ENCODE assay signal across 8 mouse cellular contexts in genomic region chr1:193324224-193324623, GRCm38 (mm10). TPM values are rescaled to one million over a fixed set of nuclear protein-coding genes. Genes with fewer than 3 reads are reported as not detected.
DNase-seq lines count a peak whose midpoint lies in the region; ATAC-seq and TF ChIP-seq lines count a peak whose summit lies in the region.

No protein-coding gene starts in this region.

- peak; percentile 69 for TF ChIP-seq CTCF in heart, postnatal 0 days (IDR thresholded peaks at IDR 0.05; ENCODE audit: low read depth)
- peak; percentile 28; the same call in 1 of the 2 replicates for TF ChIP-seq CTCF in testis, adult 2 months (IDR thresholded peaks at IDR 0.05; ENCODE audit: control insufficient read depth, insufficient read depth, insufficient replicate concordance, low read depth, low read length)
- TF ChIP-seq CTCF in lung, postnatal 0 days (IDR thresholded peaks at IDR 0.05), result peak; percentile 83

- no peaks in the 10 kb centered on the region for H3K27me3 ChIP-seq in heart, postnatal 0 days (ENCODE audit: control insufficient read depth, insufficient read depth, low read length)
- no peaks in the 10 kb centered on the region for H3K27me3 ChIP-seq in testis, adult 2 months (ENCODE audit: control insufficient read depth, insufficient read depth, low read length)
- H3K27me3 ChIP-seq in lung, postnatal 0 days (replicated peaks; ENCODE audit: insufficient read depth, low read length), result no peaks in the 10 kb centered on the region
- no peaks in the 10 kb centered on the region for H3K27me3 ChIP-seq in forebrain, embryonic 13.5 days

- H3K9me3 ChIP-seq in heart, postnatal 0 days (replicated peaks; ENCODE audit: control insufficient read depth, low read length), result no peaks in the 10 kb centered on the region
- no peaks in the 10 kb centered on the region for H3K9me3 ChIP-seq in lung, postnatal 0 days (ENCODE audit: low read length)
- no peaks in the 10 kb centered on the region for H3K9me3 ChIP-seq in forebrain, embryonic 13.5 days (replicated peaks)

- no peak for TF ChIP-seq POLR2A in testis, adult 2 months (IDR thresholded peaks at IDR 0.05; ENCODE audit: control insufficient read depth, low read depth, low read length)

- WGBS in heart, postnatal 0 days, result 36% methylated on average over 2 of the region's 2 CpGs
- WGBS in lung, postnatal 0 days, result 47% methylated on average over 2 of the region's 2 CpGs
- 44% methylated on average over 2 of the region's 2 CpGs for WGBS in forebrain, embryonic 13.5 days

- TF ChIP-seq EP300 in heart, postnatal 0 days (IDR thresholded peaks at IDR 0.05; ENCODE audit: low read depth), result no peak
- no peak for TF ChIP-seq EP300 in lung, postnatal 0 days (IDR thresholded peaks at IDR 0.05)

- no peak for DNase-seq in heart, postnatal 0 days (ENCODE audit: low spot score)
- DNase-seq in heart, adult 9 months (ENCODE audit: low spot score in 2 of 2), result no peak
- DNase-seq in testis, postnatal 14 days (ENCODE audit: low spot score), result no peak
- DNase-seq in lung, postnatal 0 days (ENCODE audit: low spot score), result peak; percentile 58
- no peak for DNase-seq in spleen, adult 12 weeks (ENCODE audit: low spot score)

- no peak for ATAC-seq in heart, postnatal 0 days (ENCODE audit: insufficient read depth, low read depth)
- 0 out of 2 replicates have a peak, but pooled peaks have one; percentile 34 for ATAC-seq in common myeloid progenitor, adult 5-6 weeks (replicated peaks; ENCODE audit: low read depth, poor library complexity, severe bottlenecking)
- no peak for ATAC-seq in lung, postnatal 0 days
- ATAC-seq in forebrain, embryonic 13.5 days, result no peak

- H3K4me2 ChIP-seq in heart, postnatal 0 days (ENCODE audit: low read depth, low read length), result no peak overlapping the region
- no peak overlapping the region for H3K4me2 ChIP-seq in lung, postnatal 0 days (replicated peaks; ENCODE audit: low read depth, low read length)
- no peak overlapping the region for H3K4me2 ChIP-seq in forebrain, embryonic 13.5 days

- peaks cover 9% of the 10 kb centered on the region for H3K4me1 ChIP-seq in heart, postnatal 0 days (ENCODE audit: control insufficient read depth, insufficient read depth)
- no peaks in the 10 kb centered on the region; the same call in 1 of the 2 replicates for H3K4me1 ChIP-seq in testis, adult 2 months (ENCODE audit: control insufficient read depth, insufficient read depth, low read length)
- no peaks in the 10 kb centered on the region for H3K4me1 ChIP-seq in lung, postnatal 0 days (ENCODE audit: insufficient read depth, low read depth, low read length)
- no peaks in the 10 kb centered on the region for H3K4me1 ChIP-seq in forebrain, embryonic 13.5 days

- no peaks in the 10 kb centered on the region for H3K36me3 ChIP-seq in heart, postnatal 0 days (replicated peaks; ENCODE audit: control insufficient read depth, insufficient read depth, low read length)
- no peaks in the 10 kb centered on the region for H3K36me3 ChIP-seq in testis, adult 2 months (ENCODE audit: control insufficient read depth, insufficient read depth, low read length)
- no peaks in the 10 kb centered on the region for H3K36me3 ChIP-seq in lung, postnatal 0 days (ENCODE audit: insufficient read depth, low read length)
- no peaks in the 10 kb centered on the region for H3K36me3 ChIP-seq in forebrain, embryonic 13.5 days (ENCODE audit: poor library complexity, severe bottlenecking)

- H3K27ac ChIP-seq in heart, postnatal 0 days (ENCODE audit: low read depth), result no peak overlapping the region
- no peak overlapping the region for H3K27ac ChIP-seq in testis, adult 2 months (ENCODE audit: control insufficient read depth, insufficient read depth, low read depth, low read length)
- no peak overlapping the region for H3K27ac ChIP-seq in lung, postnatal 0 days (ENCODE audit: low read length)
- no peak overlapping the region for H3K27ac ChIP-seq in forebrain, embryonic 13.5 days

- no peak overlapping the region for H3K4me3 ChIP-seq in heart, postnatal 0 days (ENCODE audit: low read depth, low read length)
- no peak overlapping the region for H3K4me3 ChIP-seq in testis, adult 2 months (ENCODE audit: control insufficient read depth, low read depth, low read length)
- no peak overlapping the region for H3K4me3 ChIP-seq in lung, postnatal 0 days (ENCODE audit: low read depth, low read length)
- no peak overlapping the region for H3K4me3 ChIP-seq in forebrain, embryonic 13.5 days

- H3K9ac ChIP-seq in heart, postnatal 0 days (replicated peaks; ENCODE audit: low read depth, low read length), result no peak overlapping the region
- H3K9ac ChIP-seq in lung, postnatal 0 days (replicated peaks; ENCODE audit: low read depth), result no peak overlapping the region
- no peak overlapping the region for H3K9ac ChIP-seq in forebrain, embryonic 13.5 days

RNA-seq across cellular contexts. Expression of gene Camk1g, which starts 45.9 kb away (rescaled TPM):
- total RNA-seq in heart, postnatal 0 days (2014; rRNA removed; ENCODE audit: low replicate concordance), result 12.0 and 14.3 TPM in 2 replicates
- 9.0 and 9.7 TPM in 2 replicates for polyA plus RNA-seq in heart, postnatal 0 days (2015; fragmentation: Nextera tagmentation; extraction: Ambion mirVana)
- 5.4 and 6.5 TPM in 2 replicates for polyA plus RNA-seq in testis, adult 2 months (2012; rRNA removed)
- total RNA-seq in common myeloid progenitor, adult 5-6 weeks (2017), result 0.09 TPM in 1 of 2 replicates, not detected in the other
- 14.4 and 15.9 TPM in 2 replicates for polyA plus RNA-seq in lung, postnatal 0 days (2015; fragmentation: Nextera tagmentation; extraction: Ambion mirVana)
- polyA plus RNA-seq in forebrain, embryonic 13.5 days (2015; fragmentation: Nextera tagmentation; extraction: Ambion mirVana), result 26.7 and 30.0 TPM in 2 replicates

RNA-seq across cellular contexts. Expression of gene G0s2, which starts 51.2 kb away (rescaled TPM):
- 71.1 and 122 TPM in 2 replicates for total RNA-seq in heart, postnatal 0 days (2014; rRNA removed; ENCODE audit: low replicate concordance)
- polyA plus RNA-seq in heart, postnatal 0 days (2015; fragmentation: Nextera tagmentation; extraction: Ambion mirVana), result 92.2 and 93.3 TPM in 2 replicates
- polyA plus RNA-seq in testis, adult 2 months (2012; rRNA removed), result 8.5 and 9.5 TPM in 2 replicates
- 0.29 and 3.4 TPM in 2 replicates for total RNA-seq in common myeloid progenitor, adult 5-6 weeks (2017)
- polyA plus RNA-seq in lung, postnatal 0 days (2015; fragmentation: Nextera tagmentation; extraction: Ambion mirVana), result 185 and 216 TPM in 2 replicates
- polyA plus RNA-seq in forebrain, embryonic 13.5 days (2015; fragmentation: Nextera tagmentation; extraction: Ambion mirVana), result 4.4 and 6.1 TPM in 2 replicates

Comparison
In these comparisons a context has a peak if more than half of its experiments do, and no peak if none do; other contexts are left out.
1. CTCF ChIP-seq: peak in every context shown above with its lines; median percentile 83 in lung, postnatal 0 days; 69 in heart, postnatal 0 days; 28 in testis, adult 2 months.